Mouse (Mus musculus) MEL (cell line): ENCODE measurements around the gene Gpc1.

Experiments used
- CTCF ChIP-seq, 3 experiments: IDR thresholded peaks in 2 of 3; conservative IDR thresholded peaks in 1 of 3; 2 replicates each; pipeline ENCODE4 v1.5.1; 2011 to 2012; ENCODE audit warnings: low read length in 3 of 3, low read depth in 2 of 3, mild to moderate bottlenecking in 2 of 3, improper control_type of control experiment in 1 of 3, inconsistent platforms in 1 of 3, mixed read lengths in 1 of 3, moderate library complexity in 1 of 3; ENCODE audit not compliant: control insufficient read depth in 1 of 3, insufficient read depth in 1 of 3, poor library complexity in 1 of 3, severe bottlenecking in 1 of 3
- MXI1 ChIP-seq: IDR thresholded peaks from 2 replicates; pipeline ENCODE4 v1.6.1; 2011; ENCODE audit warnings: mild to moderate bottlenecking, low read depth, low read length, improper control_type of control experiment
- POLR2A ChIP-seq, 2 experiments: IDR thresholded peaks; 2 replicates each; pipeline ENCODE4 v1.6.1; 2011 to 2012; ENCODE audit warnings: low read length in 2 of 2, mild to moderate bottlenecking in 2 of 2, control low read depth in 1 of 2, improper control_type of control experiment in 1 of 2, low read depth in 1 of 2, moderate library complexity in 1 of 2; ENCODE audit not compliant: control insufficient read depth in 1 of 2, insufficient read depth in 1 of 2, poor library complexity in 1 of 2
- POLR2AphosphoS2 ChIP-seq: IDR thresholded peaks from 2 replicates; pipeline ENCODE4 v1.6.1; 2011; ENCODE audit warnings: low read length, improper control_type of control experiment
- ZC3H11A ChIP-seq: IDR thresholded peaks from 2 replicates; pipeline ENCODE4 v1.6.1; 2012; ENCODE audit warnings: low read depth, mild to moderate bottlenecking, inconsistent platforms, low read length, improper control_type of control experiment
- ZMIZ1 ChIP-seq: IDR thresholded peaks from 2 replicates; pipeline ENCODE4 v1.6.1; 2012; ENCODE audit warnings: low read depth, mild to moderate bottlenecking, inconsistent platforms, low read length, improper control_type of control experiment, moderate library complexity

DNA sequence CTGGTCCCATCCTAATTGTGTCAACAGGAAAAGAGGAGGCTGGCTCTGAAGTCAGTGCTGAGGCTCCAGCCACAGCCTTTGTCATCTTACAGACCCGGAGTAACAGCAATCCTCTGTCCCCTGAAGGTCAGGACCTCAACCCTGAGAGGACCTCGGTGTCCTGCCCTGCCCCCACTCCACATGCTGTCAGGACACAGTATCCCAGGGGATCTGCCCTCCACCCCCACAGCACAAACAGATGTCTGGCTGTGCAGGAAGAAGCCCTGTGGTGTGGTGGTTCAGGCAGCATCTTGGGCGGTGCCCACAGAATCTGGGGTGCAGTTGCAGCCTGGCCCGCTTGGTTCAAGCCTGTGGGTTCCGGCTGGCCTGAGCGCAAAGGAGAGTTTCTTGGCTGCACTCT lies 48.9 kb upstream of the Gpc1 start:
- no peak for TF ChIP-seq ZMIZ1
- no peak for TF ChIP-seq CTCF (IDR thresholded peaks at IDR 0.05 in 2 of 3, conservative IDR thresholded peaks at IDR 0.05 in 1 of 3; ENCODE audit: control insufficient read depth in 1 of 3, insufficient read depth in 1 of 3, low read depth in 2 of 3, low read length in 3 of 3, poor library complexity in 1 of 3, severe bottlenecking in 1 of 3)
- TF ChIP-seq POLR2AphosphoS2: no peak
- TF ChIP-seq MXI1: no peak
- TF ChIP-seq ZC3H11A: no peak
- no peak for TF ChIP-seq POLR2A (IDR thresholded peaks at IDR 0.05; ENCODE audit: control insufficient read depth in 1 of 2, insufficient read depth in 1 of 2, low read depth in 1 of 2, low read length in 2 of 2, poor library complexity in 1 of 2)
